Mouse (Mus musculus): Measurements from ENCODE around the gene Prph2.

DNA sequence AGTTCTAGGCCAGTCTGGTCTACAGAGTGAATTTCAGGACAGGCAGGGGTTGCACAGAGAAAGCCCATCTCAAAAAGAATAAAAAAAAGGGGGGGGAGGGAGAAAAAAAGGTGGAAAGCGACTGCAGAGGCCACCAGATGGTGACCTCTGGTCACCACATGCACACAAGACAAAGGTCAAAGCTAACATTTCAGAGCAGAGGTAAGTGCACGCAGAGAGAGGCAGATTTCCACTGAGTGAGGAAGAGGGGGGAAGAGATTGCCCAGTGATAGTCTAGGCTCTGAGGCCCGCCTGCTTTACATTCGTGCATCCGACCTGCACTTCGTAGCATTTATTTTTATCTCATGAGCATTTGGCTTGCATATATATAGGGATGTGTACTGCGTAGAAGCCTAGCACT lies 37.5 kb upstream of the Prph2 start:
- TF ChIP-seq CTCF (IDR thresholded peaks at IDR 0.05; ENCODE audit: low read depth, low read length), result no peak
- TF ChIP-seq POLR2A (IDR thresholded peaks at IDR 0.05; ENCODE audit: insufficient read depth, low read length), result no peak
